8 mouse cellular contexts compared by ENCODE assay signal in the genomic region with DNA sequence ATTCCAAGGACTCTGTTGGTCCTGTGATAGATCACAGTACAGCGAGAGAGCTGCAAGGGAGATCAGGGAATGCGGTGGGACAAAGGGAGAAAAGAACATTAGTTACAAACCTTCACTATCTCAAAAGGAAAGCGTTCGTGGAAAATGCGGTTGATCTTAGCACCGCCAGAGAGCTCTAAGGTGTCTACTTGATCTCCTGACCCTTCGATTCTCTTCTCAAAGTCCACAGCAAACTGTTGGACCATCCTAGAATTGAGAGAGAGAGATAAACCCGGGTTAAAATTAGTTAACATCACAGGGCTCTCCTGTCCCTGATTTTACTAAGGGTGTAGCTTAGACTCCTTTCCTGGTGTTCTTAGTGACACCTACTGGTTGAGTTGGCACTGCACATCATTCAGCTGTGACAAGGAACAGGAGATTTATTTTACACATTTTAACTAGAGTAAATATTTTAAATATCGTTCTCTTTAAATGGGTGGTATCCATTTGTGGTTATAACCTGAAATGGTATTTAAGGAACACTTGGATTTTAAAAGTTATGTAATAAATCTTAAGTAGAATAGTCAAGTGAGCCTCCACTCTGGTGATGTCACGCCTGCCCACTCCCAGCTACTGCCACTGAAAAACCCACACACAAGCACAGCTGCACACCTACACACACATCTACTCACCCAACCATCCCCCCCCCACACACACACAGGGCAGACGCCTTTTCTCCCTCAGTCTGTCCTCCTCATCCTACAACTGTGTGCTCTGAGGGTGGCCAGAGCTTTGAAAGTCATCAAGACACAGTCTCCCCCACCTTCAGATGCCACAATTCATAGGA.
DNase-seq lines count a peak whose midpoint lies in the region; ATAC-seq and TF ChIP-seq lines count a peak whose summit lies in the region.

No protein-coding gene starts in this region.

- peak; percentile 21; the same call in 1 of the 2 replicates for TF ChIP-seq CTCF in lung, adult 2 months (IDR thresholded peaks at IDR 0.05; ENCODE audit: insufficient read depth, low read length)
- TF ChIP-seq CTCF in intestine, postnatal 0 days (IDR thresholded peaks at IDR 0.05; ENCODE audit: low read depth) = peak; percentile 87
- peak; percentile 54 for TF ChIP-seq CTCF in liver, embryonic 14.5 days (IDR thresholded peaks at IDR 0.05; ENCODE audit: low read depth)

- no peak for DNase-seq in lung, adult 2 months
- no peak for DNase-seq in lung, adult 18-20 months
- DNase-seq in adrenal gland, postnatal 36 days = peak; percentile 12 to 20
- DNase-seq in forelimb bud, embryonic 11.5 days (ENCODE audit: low read depth, low spot score) = peak; percentile 70
- DNase-seq in liver, embryonic 14.5 days (ENCODE audit: low read depth in 3 of 3, low spot score in 3 of 3) = no peak
- no peak for DNase-seq in spleen, adult 18-20 months

- no peaks in the 10 kb centered on the region for H3K9me3 ChIP-seq in intestine, postnatal 0 days (ENCODE audit: control insufficient read depth)
- no peaks in the 10 kb centered on the region for H3K9me3 ChIP-seq in liver, embryonic 14.5 days (ENCODE audit: control insufficient read depth, low read length)
- H3K9me3 ChIP-seq in neural tube, embryonic 15.5 days (replicated peaks) = no peaks in the 10 kb centered on the region

- H3K27me3 ChIP-seq in intestine, postnatal 0 days (replicated peaks; ENCODE audit: control insufficient read depth, insufficient read depth, low read length) = no peaks in the 10 kb centered on the region
- no peaks in the 10 kb centered on the region for H3K27me3 ChIP-seq in liver, embryonic 14.5 days (ENCODE audit: control insufficient read depth, insufficient read depth, low read length)
- H3K27me3 ChIP-seq in neural tube, embryonic 15.5 days (replicated peaks) = no peaks in the 10 kb centered on the region

- H3K4me2 ChIP-seq in intestine, postnatal 0 days (replicated peaks; ENCODE audit: low read depth) = peak overlapping the region; percentile 28
- H3K4me2 ChIP-seq in liver, embryonic 14.5 days (ENCODE audit: low read depth) = no peak overlapping the region
- H3K4me2 ChIP-seq in neural tube, embryonic 15.5 days = peak overlapping the region; percentile 29

- no peak overlapping the region for H3K27ac ChIP-seq in intestine, postnatal 0 days (ENCODE audit: low read depth, low read length)
- no peak overlapping the region for H3K27ac ChIP-seq in liver, embryonic 14.5 days
- H3K27ac ChIP-seq in neural tube, embryonic 15.5 days (replicated peaks) = no peak overlapping the region

- no peaks in the 10 kb centered on the region for H3K36me3 ChIP-seq in intestine, postnatal 0 days (ENCODE audit: control insufficient read depth, insufficient read depth)
- no peaks in the 10 kb centered on the region for H3K36me3 ChIP-seq in liver, embryonic 14.5 days (replicated peaks; ENCODE audit: control insufficient read depth, insufficient read depth, low read depth)
- H3K36me3 ChIP-seq in neural tube, embryonic 15.5 days = peaks cover 11% of the 10 kb centered on the region; the same call in 1 of the 2 replicates

- TF ChIP-seq EP300 in liver, embryonic 14.5 days (IDR thresholded peaks at IDR 0.05; ENCODE audit: low read depth) = no peak

- H3K9ac ChIP-seq in intestine, postnatal 0 days (ENCODE audit: low read depth, low read length) = no peak overlapping the region
- H3K9ac ChIP-seq in liver, embryonic 14.5 days (replicated peaks) = no peak overlapping the region
- no peak overlapping the region for H3K9ac ChIP-seq in neural tube, embryonic 15.5 days (replicated peaks)

- WGBS in lung, adult 2 months = 27% methylated on average over 11 of the region's 11 CpGs
- 35% methylated on average over 11 of the region's 11 CpGs for WGBS in intestine, postnatal 0 days
- 35% methylated on average over 11 of the region's 11 CpGs for WGBS in liver, embryonic 14.5 days (ENCODE audit: insufficient replicate concordance)
- 28% methylated on average over 11 of the region's 11 CpGs for WGBS in neural tube, embryonic 15.5 days

- TF ChIP-seq POLR2A in lung, adult 2 months (IDR thresholded peaks at IDR 0.05; ENCODE audit: borderline replicate concordance, extremely low read depth, low read depth, low read length) = no peak

- peak overlapping the region; percentile 19 for H3K4me3 ChIP-seq in lung, adult 2 months (replicated peaks; ENCODE audit: extremely low read depth, low read depth, low read length)
- no peak overlapping the region for H3K4me3 ChIP-seq in intestine, postnatal 0 days (ENCODE audit: low read depth, low read length)
- H3K4me3 ChIP-seq in liver, embryonic 14.5 days (ENCODE audit: insufficient read depth in 1 of 2, low read depth in 2 of 2, low read length in 2 of 2) = no peak overlapping the region
- no peak overlapping the region for H3K4me3 ChIP-seq in neural tube, embryonic 15.5 days (replicated peaks)

- ATAC-seq in intestine, postnatal 0 days = peak; percentile 57; the same call in 1 of the 2 replicates
- ATAC-seq in liver, embryonic 14.5 days (ENCODE audit: insufficient read depth) = no peak
- peak; percentile 91 for ATAC-seq in neural tube, embryonic 15.5 days (ENCODE audit: low FRiP score)

- no peaks in the 10 kb centered on the region for H3K4me1 ChIP-seq in lung, adult 2 months (ENCODE audit: control insufficient read depth, insufficient read depth, low read length)
- H3K4me1 ChIP-seq in intestine, postnatal 0 days (replicated peaks; ENCODE audit: control insufficient read depth, insufficient read depth, low read length) = no peaks in the 10 kb centered on the region
- no peaks in the 10 kb centered on the region for H3K4me1 ChIP-seq in liver, embryonic 14.5 days (replicated peaks; ENCODE audit: control insufficient read depth in 2 of 2, insufficient read depth in 2 of 2, low read length in 1 of 2)
- H3K4me1 ChIP-seq in neural tube, embryonic 15.5 days = 0 out of 2 replicates have a peak, but pooled peaks cover 5% of the 10 kb centered on the region

Comparison
In these comparisons a context has a peak if more than half of its experiments do, and no peak if none do; other contexts are left out.
1. DNase-seq: peak in adrenal gland, postnatal 36 days (2 of 2) and forelimb bud, embryonic 11.5 days (single experiment); none in lung, adult 2 months (single experiment), lung, adult 18-20 months (0 of 2), liver, embryonic 14.5 days (0 of 3) and spleen, adult 18-20 months (0 of 2).
2. CTCF ChIP-seq: peak in every context shown above with its lines; median percentile 87 in intestine, postnatal 0 days; 54 in liver, embryonic 14.5 days; 21 in lung, adult 2 months.